Mouse (Mus musculus) gastrocnemius, postnatal 36 days (tissue): ENCODE measurements around the gene Cldn12. TPM values are rescaled to one million over a fixed set of nuclear protein-coding genes. Genes with fewer than 3 reads are reported as not detected.

Experiments
- DNase-seq, 2 experiments: peaks; one replicate each; pipeline ENCODE4 v3.0.0; 2022
- intact Hi-C: fragments of 180-260 bp; cut with DNase I; formaldehyde crosslinking; loops from one replicate; pipeline ENCODE4 v1.15.1; 2025
- total RNA-seq, 2 experiments: library from RNA; stranded (reverse); gene quantifications; 2 replicates each; pipeline ENCODE4 v1.2.3; 2021

Gene Cldn12
- total RNA-seq, 2 experiments from 2014 or later = 12.3 to 14.2 TPM

- intact Hi-C loops = no loop called here
- DNase-seq = no peak
Observed at GRCm38 (mm10) chr5:5496393-5496792, 18.4 kb downstream of the Cldn12 start.

DNA sequence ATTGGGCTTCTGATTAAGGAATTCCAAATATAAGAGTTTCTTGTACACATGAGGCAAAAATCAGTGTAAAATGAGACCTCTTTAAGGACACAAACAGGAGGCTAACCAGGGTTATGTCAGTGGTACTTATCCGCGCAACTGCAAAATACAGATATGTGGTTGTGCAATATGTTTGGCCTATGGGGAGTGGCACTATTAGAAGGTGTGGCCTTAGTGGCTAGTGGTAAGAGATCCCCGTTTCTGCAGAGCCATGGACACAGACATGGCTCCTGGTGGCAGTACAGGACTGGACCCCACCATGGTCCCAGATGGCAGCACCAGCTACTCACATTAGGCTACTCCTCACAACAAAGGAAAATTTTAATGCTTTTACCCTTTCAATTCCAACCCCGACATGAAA is 19.7 kb downstream of the Cldn12 start:
- intact Hi-C loops = loop anchor here (2.0 kb wide), 1 partner anchor 254 kb away; the partner anchor contains the start of gene Steap1
- DNase-seq = no peak

- DNase-seq = no peak
Observed at GRCm38 (mm10) chr5:5494269-5495005, 20.3 kb downstream of the Cldn12 start.

GRCm38 (mm10) chr5:5492163-5492562 is 22.6 kb downstream of the Cldn12 start:
- DNase-seq = no peak
- intact Hi-C loops = no loop called here

More at GRCm38 (mm10) chr5:5494269-5495005, 20.3 kb downstream of the Cldn12 start:
- intact Hi-C loops = loop anchor here (2.0 kb wide), 1 partner anchor 254 kb away; the partner anchor contains the start of gene Steap1

DNA sequence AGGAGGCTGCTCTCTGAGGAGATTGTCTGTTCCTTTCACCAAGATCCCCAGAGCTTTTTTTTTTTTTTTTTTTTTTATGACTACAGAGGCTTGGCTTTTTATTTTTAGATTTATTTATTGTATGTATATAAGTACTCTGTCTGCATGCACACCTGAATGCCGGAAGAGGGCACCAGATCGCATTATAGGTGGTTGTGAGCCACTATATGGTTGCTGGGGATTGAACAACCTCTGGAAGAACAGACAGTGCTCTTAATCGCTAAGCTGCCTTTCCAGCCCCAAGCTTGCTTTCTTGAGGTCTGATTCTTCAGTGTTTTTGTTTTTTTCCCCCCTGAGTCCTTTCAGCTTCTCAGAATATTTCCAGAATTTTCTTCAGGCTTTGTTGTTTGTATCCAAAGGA is 28.7 kb downstream of the Cldn12 start:
- intact Hi-C loops = no loop called here
- no peak for DNase-seq

DNA sequence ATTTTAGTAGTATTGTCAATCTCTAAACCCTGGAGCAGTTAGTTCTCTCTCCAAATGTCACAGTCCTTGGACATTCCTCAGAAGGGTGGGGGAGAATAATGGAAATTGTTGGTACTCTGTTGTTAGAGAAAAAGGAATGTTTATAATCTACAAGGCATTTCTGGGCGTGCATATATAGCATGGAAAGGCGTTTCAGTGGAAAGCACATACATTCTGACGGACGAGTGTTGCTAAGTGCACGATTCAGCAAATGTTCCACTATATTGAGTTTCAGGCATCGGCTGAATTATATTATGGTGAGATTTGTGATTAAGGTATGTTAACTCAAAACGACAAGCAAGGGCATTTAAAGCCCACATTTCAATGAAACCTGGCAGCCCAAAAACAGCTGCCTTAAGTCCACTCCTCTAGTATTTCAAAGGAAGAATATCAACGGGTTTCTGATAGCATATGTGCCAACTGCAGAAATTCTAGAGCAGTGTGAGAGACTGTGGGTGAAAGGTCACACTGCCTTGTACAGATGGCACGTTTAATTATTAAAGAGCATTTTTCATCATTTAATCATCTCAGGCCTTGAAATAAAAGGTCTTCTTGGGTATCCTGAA is 31.4 kb downstream of the Cldn12 start:
- no peak for DNase-seq
- intact Hi-C loops = loop anchor here (2.0 kb wide), 1 partner anchor 521 kb away; no protein-coding TSS in a partner anchor

DNA sequence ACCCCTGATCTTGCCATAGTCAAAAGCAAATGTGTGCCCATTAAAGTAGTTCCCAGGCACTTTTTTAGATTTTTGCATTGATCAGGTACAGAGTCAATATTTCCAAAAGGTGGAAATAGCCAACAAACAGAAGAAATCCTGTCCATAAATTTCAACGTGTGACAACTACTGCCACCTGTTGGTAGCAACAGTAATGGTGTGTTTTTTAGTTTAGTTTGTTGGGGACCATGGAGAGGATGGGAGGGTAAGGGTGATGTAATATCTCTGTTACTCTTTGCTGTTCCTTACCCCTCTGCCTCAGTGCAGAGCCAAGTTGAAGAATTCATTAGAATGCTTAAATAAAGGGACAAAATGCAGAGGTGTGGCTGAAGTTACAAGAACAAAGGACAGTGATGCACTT is 33.1 kb downstream of the Cldn12 start:
- intact Hi-C loops = loop anchor here (2.0 kb wide), 1 partner anchor 519 kb away; no protein-coding TSS in a partner anchor

DNA sequence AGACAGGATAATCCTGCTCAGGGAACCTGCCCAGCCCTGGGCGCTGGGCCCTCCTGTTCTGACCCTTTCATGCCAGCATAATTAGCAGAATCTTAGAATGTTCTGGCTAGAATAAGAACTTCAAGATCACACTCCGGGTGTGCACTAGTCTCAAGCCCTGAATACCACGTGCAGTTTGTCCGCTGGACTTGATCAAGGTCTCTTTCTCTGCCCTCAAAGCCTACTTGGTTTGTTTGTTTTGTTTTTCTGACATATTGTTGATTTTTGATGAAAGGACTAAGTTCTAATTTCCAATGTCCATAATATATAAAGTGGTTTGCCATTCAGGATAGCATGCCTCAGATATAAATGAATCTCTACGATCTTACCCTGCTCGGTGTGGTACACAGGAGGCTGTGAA is 35.7 kb downstream of the Cldn12 start, which contains the start of gene 1700015F17Rik:
Gene 1700015F17Rik (minus strand): TSS at position 101 of the 400 bp plus-strand sequence.
- intact Hi-C loops = no loop called here
- DNase-seq = no peak

More for the DNA sequence above, 33.1 kb downstream of the Cldn12 start:
- DNase-seq = no peak

GRCm38 (mm10) chr5:5476133-5476532 is 38.6 kb downstream of the Cldn12 start:
- DNase-seq = no peak
- intact Hi-C loops = no loop called here

GRCm38 (mm10) chr5:5465256-5465655 is 49.5 kb downstream of the Cldn12 start:
- DNase-seq = no peak
- intact Hi-C loops = no loop called here

Other genes with a start within 250 kb of the Cldn12 start
- gene Cdk14, start 94.6 kb downstream of the Cldn12 start, total RNA-seq = 1 to 10 TPM; 4.2 to 4.9 TPM
- not detected for gene 1700015F17Rik, start 35.8 kb downstream of the Cldn12 start, total RNA-seq
- 1 to 10 TPM; 5.0 to 6.0 TPM for gene Gtpbp10, start 44.6 kb upstream of the Cldn12 start, total RNA-seq
- gene Gm8773, start 58.8 kb upstream of the Cldn12 start, total RNA-seq = not detected
- gene Cfap69, start 149.3 kb upstream of the Cldn12 start, total RNA-seq = under 1 TPM in 1 of 2 experiments, not detected in 1; 0.41 TPM
- under 1 TPM; 0.30 to 0.71 TPM for gene Steap2, start 179.6 kb upstream of the Cldn12 start, total RNA-seq
- not detected for gene Steap1, start 234.4 kb upstream of the Cldn12 start, total RNA-seq